Comparison of ENCODE assay signal across 8 mouse cellular contexts in the genomic region with DNA sequence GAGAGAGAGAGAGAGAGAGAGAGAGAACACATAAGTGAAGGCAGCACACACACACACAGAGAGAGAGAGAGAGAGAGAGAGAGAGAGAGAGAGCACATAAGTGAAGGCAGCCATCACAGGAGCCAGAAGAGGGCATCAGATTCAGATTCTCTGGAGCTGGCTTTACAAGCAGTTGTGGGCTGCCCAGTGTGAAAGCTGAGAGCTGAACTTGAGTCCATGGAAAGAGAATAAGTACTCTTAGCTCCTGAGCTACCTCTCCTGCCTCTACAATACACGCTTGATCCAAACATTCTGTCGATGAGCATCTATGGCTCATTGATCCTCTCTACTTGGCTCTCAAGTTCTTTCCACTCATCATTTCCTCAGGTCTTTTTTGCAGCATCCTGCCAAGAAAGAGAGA.
DNase-seq lines count a peak whose midpoint lies in the region; ATAC-seq and TF ChIP-seq lines count a peak whose summit lies in the region.

No protein-coding gene starts in this region.

- H3K27me3 ChIP-seq in cerebellum, adult 2 months (ENCODE audit: control insufficient read depth, insufficient read depth, low read length): no peaks in the 10 kb centered on the region
- H3K27me3 ChIP-seq in midbrain, embryonic 10.5 days (ENCODE audit: low read depth, poor library complexity, severe bottlenecking): peaks cover 5% of the 10 kb centered on the region; the same call in 1 of the 2 replicates
- no peaks in the 10 kb centered on the region for H3K27me3 ChIP-seq in midbrain, embryonic 16.5 days (ENCODE audit: control insufficient read depth, insufficient read depth, low read depth, low read length)
- peaks cover 3% of the 10 kb centered on the region for H3K27me3 ChIP-seq in hindbrain, embryonic 16.5 days (replicated peaks; ENCODE audit: control insufficient read depth, insufficient read depth, low read length)
- no peaks in the 10 kb centered on the region for H3K27me3 ChIP-seq in neural tube, embryonic 15.5 days (replicated peaks)

- H3K4me3 ChIP-seq in cerebellum, adult 2 months (replicated peaks; ENCODE audit: insufficient read depth, low read depth, low read length): no peak overlapping the region
- no peak overlapping the region for H3K4me3 ChIP-seq in midbrain, embryonic 10.5 days
- H3K4me3 ChIP-seq in midbrain, embryonic 16.5 days (ENCODE audit: low read depth, low read length): no peak overlapping the region
- H3K4me3 ChIP-seq in hindbrain, embryonic 16.5 days (ENCODE audit: low read length): no peak overlapping the region
- H3K4me3 ChIP-seq in neural tube, embryonic 15.5 days (replicated peaks): no peak overlapping the region

- no peak overlapping the region for H3K9ac ChIP-seq in midbrain, embryonic 16.5 days (ENCODE audit: low read depth, low read length)
- H3K9ac ChIP-seq in hindbrain, embryonic 16.5 days (ENCODE audit: low read depth, low read length): no peak overlapping the region
- no peak overlapping the region for H3K9ac ChIP-seq in neural tube, embryonic 15.5 days (replicated peaks)

- TF ChIP-seq CTCF in cerebellum, adult 2 months (IDR thresholded peaks at IDR 0.05; ENCODE audit: borderline replicate concordance, insufficient read depth, low read depth, low read length): no peak

- H3K27ac ChIP-seq in cerebellum, adult 2 months (ENCODE audit: insufficient read depth, low read length): 0 out of 2 replicates have a peak overlapping the region, but pooled peaks have one; percentile 1
- H3K27ac ChIP-seq in midbrain, embryonic 10.5 days (replicated peaks): peak overlapping the region; percentile 71
- no peak overlapping the region for H3K27ac ChIP-seq in midbrain, embryonic 16.5 days (ENCODE audit: low read length)
- H3K27ac ChIP-seq in hindbrain, embryonic 16.5 days (ENCODE audit: low read depth, low read length): peak overlapping the region; percentile 50; the same call in 1 of the 2 replicates
- H3K27ac ChIP-seq in neural tube, embryonic 15.5 days (replicated peaks): peak overlapping the region; percentile 30; the same call in 1 of the 2 replicates

- no peak overlapping the region for H3K4me2 ChIP-seq in midbrain, embryonic 16.5 days (ENCODE audit: low read length)
- no peak overlapping the region; the same call in 1 of the 2 replicates for H3K4me2 ChIP-seq in hindbrain, embryonic 16.5 days (ENCODE audit: low read length)
- H3K4me2 ChIP-seq in neural tube, embryonic 15.5 days: no peak overlapping the region

- H3K36me3 ChIP-seq in midbrain, embryonic 10.5 days: no peaks in the 10 kb centered on the region
- no peaks in the 10 kb centered on the region for H3K36me3 ChIP-seq in midbrain, embryonic 16.5 days (ENCODE audit: control insufficient read depth, insufficient read depth, low read length)
- no peaks in the 10 kb centered on the region for H3K36me3 ChIP-seq in hindbrain, embryonic 16.5 days (ENCODE audit: control insufficient read depth, insufficient read depth, low read length)
- no peaks in the 10 kb centered on the region for H3K36me3 ChIP-seq in neural tube, embryonic 15.5 days

- H3K4me1 ChIP-seq in cerebellum, adult 2 months (ENCODE audit: control insufficient read depth, insufficient read depth, low read length): peaks cover 10% of the 10 kb centered on the region; the same call in 1 of the 2 replicates
- peaks cover 15% of the 10 kb centered on the region for H3K4me1 ChIP-seq in midbrain, embryonic 10.5 days
- peaks cover 9% of the 10 kb centered on the region for H3K4me1 ChIP-seq in midbrain, embryonic 16.5 days (ENCODE audit: control insufficient read depth, insufficient read depth, low read length)
- H3K4me1 ChIP-seq in hindbrain, embryonic 16.5 days (ENCODE audit: control insufficient read depth, insufficient read depth, low read depth, low read length): peaks cover 8% of the 10 kb centered on the region
- H3K4me1 ChIP-seq in neural tube, embryonic 15.5 days: peaks cover 14% of the 10 kb centered on the region

- no peak for ATAC-seq in midbrain, embryonic 16.5 days
- ATAC-seq in hindbrain, embryonic 16.5 days: 0 out of 2 replicates have a peak, but pooled peaks have one; percentile 14
- no peak for ATAC-seq in neural tube, embryonic 15.5 days (ENCODE audit: low FRiP score)

- no peaks in the 10 kb centered on the region for H3K9me3 ChIP-seq in midbrain, embryonic 10.5 days (replicated peaks)
- no peaks in the 10 kb centered on the region for H3K9me3 ChIP-seq in midbrain, embryonic 16.5 days (replicated peaks; ENCODE audit: control insufficient read depth, low read length, poor library complexity, severe bottlenecking)
- H3K9me3 ChIP-seq in hindbrain, embryonic 16.5 days (ENCODE audit: control insufficient read depth, low read length): no peaks in the 10 kb centered on the region
- H3K9me3 ChIP-seq in neural tube, embryonic 15.5 days (replicated peaks): no peaks in the 10 kb centered on the region

- WGBS in cerebellum, adult 2 months: 37% methylated on average over 2 of the region's 2 CpGs
- 53% methylated on average over 2 of the region's 2 CpGs for WGBS in midbrain, embryonic 10.5 days
- WGBS in midbrain, embryonic 16.5 days: 29% methylated on average over 2 of the region's 2 CpGs
- WGBS in hindbrain, embryonic 16.5 days: 8% methylated on average over 2 of the region's 2 CpGs
- 12% methylated on average over 2 of the region's 2 CpGs for WGBS in neural tube, embryonic 15.5 days

- peak in 1 of 2 experiments; percentile 21 for DNase-seq in cerebellum, adult 2 months
- DNase-seq in cerebellum, postnatal 36 days: no peak
- peak; percentile 13 for DNase-seq in midbrain, embryonic 10.5 days (ENCODE audit: low spot score)
- no peak for DNase-seq in gastrocnemius, postnatal 4 days (ENCODE audit: low spot score in 2 of 2)
- no peak for DNase-seq in right cerebral cortex, postnatal 4 days

- TF ChIP-seq POLR2A in cerebellum, adult 2 months (IDR thresholded peaks at IDR 0.05; ENCODE audit: borderline replicate concordance, insufficient read depth, low read length): no peak
